Mouse (Mus musculus) adrenal gland, postnatal 14 days (tissue): ENCODE data around the gene Nap1l2. TPM values are rescaled to one million over a fixed set of nuclear protein-coding genes. Genes with fewer than 3 reads are reported as not detected.
"Not testable (repeated sequence)": the region's sequence is repeated elsewhere in the genome, so short reads cannot be mapped to it uniquely, and the experiment has no call there.

Experiments used
- DNase-seq: peaks from one replicate; pipeline ENCODE4 v3.0.0; 2021; ENCODE audit warnings: mixed read lengths
- long read RNA-seq, 2 experiments: library from polyadenylated mRNA; stranded (forward); transcript quantifications; one replicate each; pipeline ENCODE4 v2.0.0; 2021
- total RNA-seq: library from RNA; stranded (reverse); gene quantifications from 2 replicates; pipeline ENCODE4 v1.2.3, GENCODE M21; 2021

Gene Nap1l2
- 0.96 and 1.2 TPM in 2 replicates for total RNA-seq
- long read RNA-seq, experiment 1, partial matches to known transcripts = 0 of 3 reads
- long read RNA-seq, experiment 1, other reads (novel, unspliced or antisense) = 0 of 3 reads
- long read RNA-seq, experiment 2, partial matches to known transcripts = 0 of 2 reads
- long read RNA-seq, experiment 2, other reads (novel, unspliced or antisense) = 0 of 2 reads

- peak; percentile 21 for DNase-seq
These were observed at the start of gene Nap1l2 for GRCm38 (mm10) chrX:103186431-103186786. Gene Nap1l2 (minus strand): TSS chrX:103186640.

GRCm38 (mm10) chrX:103215251-103215650 is 28.8 kb upstream of the Nap1l2 start:
- no peak for DNase-seq

- no peak for DNase-seq
These were observed 389 bp upstream of the Nap1l2 start for GRCm38 (mm10) chrX:103186829-103187228.

DNA sequence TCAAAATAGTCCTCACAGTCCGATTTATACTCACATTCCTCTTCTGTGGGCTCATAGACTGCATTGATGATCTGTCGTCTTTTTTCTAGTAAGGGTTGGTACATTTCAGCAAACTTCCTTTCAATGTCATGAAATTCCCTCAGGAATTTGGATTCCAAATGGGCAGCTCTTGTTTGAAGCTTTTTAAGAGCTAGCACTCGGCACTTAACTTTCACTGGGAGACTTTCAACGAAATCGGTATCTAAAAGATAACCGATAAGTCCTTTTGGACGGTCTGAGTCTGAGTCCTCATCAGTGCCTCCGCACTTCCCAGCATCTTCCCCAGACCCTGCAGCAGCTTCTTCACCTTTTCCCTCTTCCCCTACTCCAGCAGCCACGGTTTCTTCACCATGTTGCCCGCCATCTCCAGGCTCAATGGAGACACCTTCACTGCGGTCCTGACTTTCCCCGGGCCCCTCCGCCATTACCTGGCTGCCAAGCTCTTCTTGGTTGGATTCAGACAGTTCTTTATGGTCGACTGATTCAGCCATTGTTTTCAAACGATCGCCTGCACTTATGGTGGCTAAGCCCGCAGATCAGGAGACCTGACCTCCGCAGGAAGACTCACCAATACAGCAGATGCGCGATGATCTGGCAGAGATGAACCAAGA is 534 bp downstream of the Nap1l2 start:
- DNase-seq = no peak

DNA sequence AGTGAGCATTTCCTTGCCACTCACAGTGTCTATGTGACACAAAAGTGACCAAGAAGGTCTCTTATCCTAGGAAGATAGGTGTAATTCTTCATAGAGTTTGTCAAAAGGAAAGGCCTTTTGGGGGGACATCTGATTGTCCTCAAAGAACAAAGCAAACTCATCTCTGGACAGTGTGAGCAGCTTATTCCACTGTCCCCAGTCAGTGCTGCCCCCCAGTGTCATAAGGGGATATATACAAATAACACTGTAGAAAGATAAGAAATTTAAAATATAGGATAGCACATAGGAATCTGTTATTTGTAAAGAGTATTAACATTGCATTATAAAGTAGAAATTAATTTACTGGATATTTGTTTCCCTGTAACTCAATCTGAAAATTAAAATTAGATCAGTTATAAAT is 2.9 kb downstream of the Nap1l2 start:
- peak; percentile 5 for DNase-seq

DNA sequence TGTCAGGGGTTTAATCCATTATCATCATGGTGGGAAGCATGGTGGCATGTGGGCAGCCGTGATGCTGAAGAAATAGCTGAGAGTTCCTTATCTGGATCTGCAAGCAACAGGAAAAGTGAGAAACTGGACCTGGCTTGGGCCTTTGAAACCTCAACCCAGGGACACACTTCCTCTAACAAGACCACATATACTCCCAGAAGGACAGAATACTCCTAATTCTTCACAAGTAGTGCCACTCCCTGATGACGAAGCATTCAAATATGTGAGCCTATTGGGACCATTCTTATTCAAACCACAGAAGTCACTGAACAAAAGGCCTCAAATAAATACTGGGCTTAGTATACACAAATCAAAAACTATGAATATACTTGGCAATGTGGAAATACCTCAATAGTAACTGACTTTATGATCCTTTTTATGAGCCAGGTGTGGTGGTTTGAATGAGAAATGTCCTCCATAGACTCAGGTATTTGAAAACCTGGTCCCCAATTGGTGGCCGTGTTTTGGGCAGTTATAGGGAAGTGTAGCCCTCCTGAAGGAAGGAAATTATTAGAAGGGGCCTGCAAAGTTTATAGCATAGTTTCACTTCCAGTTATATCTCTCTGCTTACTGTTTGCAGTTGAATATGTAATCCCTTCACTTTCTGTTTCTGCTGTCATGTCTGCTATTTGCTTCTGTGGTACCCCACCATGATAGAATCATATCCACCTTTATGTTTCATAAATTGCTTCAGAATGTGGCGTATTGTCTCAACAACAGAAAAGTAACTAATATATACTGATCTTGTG is 6.5 kb downstream of the Nap1l2 start:
- no peak for DNase-seq

GRCm38 (mm10) chrX:103164948-103165605 is 21.4 kb downstream of the Nap1l2 start:
- DNase-seq = not testable (repeated sequence)

DNA sequence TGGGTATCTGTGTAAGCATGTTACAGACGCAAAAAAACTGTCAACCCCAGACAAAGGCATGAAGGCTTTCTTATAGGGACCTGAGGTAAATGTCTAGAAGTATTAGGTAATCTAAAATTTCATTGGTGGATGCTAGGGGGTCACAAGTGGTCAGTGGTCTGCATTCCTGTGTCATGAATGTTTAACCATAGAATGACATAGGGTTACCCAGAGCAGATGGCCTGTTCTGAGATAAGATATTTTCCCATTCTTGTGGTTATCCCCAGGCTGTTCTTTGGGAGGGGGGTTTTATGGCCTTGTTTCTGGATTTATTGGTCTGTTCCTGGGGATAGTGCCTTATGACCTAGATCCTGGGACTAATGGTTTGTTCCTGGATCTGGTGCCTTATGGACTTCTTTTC is 30.3 kb downstream of the Nap1l2 start:
- no peak for DNase-seq

DNA sequence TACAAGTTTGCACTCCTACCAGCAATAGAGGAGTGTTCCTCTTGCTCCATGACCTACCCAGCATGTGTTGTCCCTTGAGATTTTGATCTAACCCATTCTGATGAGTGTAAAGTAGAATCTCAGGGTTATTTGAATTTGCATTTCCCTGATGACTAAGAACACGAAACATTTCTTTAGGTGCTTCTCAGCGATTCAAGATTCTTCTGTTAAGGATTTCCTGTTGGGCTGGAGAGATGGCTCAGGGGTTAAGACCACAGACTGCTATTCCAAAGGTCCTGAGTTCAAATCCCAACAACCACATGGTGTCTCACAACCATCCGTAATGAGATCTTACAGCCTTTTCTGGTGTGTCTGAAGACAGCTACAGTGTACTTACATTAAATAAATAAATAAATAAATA is 47.9 kb downstream of the Nap1l2 start:
- no peak for DNase-seq

Other genes starting within 250 kb of the Nap1l2 start
- not detected in 2 replicates for gene Cdx4, start 134.8 kb upstream of the Nap1l2 start, total RNA-seq
- 5.5 and 5.7 TPM in 2 replicates for gene Chic1, start 169.8 kb upstream of the Nap1l2 start, total RNA-seq
- not detected in 2 replicates for gene Tsx, start 227.8 kb upstream of the Nap1l2 start, total RNA-seq
- gene Gm26992, start 235.4 kb upstream of the Nap1l2 start, total RNA-seq = not detected in 2 replicates